ENCODE assay signal across 15 mouse cellular contexts in the genomic region with DNA sequence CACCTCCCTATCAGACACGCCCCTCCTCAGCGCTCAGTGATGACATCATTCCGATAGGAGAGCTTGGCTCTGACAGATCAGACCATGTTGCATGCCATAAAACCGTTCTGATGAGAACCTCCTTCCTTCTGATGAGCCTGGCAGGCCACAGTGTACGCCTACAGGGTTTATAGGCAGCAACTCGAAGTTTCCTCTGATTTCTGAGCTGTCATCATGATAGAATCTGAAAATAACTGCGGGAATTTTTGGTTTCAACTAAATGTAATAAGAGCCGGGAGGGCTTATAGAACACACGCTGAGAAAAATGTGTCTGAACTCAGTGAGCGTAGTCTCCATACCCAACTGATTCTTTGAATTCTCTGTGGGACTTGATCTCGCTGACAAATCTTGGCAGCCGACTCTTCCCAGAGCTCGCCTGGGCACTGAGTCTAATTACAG. TPM values are rescaled to one million over a fixed set of nuclear protein-coding genes. Genes with fewer than 3 reads are reported as not detected.
DNase-seq lines count a peak whose midpoint lies in the region; TF ChIP-seq lines count a peak whose summit lies in the region.
"Had no signal": no experiment of that assay in that cellular context is flagged by ENCODE, and none has a peak within 500 bp of the region (broad histone marks: within the 10 kb centered on the region; RNA-seq: fewer than 3 reads in every experiment).

No protein-coding gene starts in this region.

- no peak overlapping the region for H3K4me3 ChIP-seq in layer of hippocampus, adult 2 months
- H3K4me3 ChIP-seq: liver, embryonic 13.5 days had no signal

- H3K27ac ChIP-seq in layer of hippocampus, adult 2 months = peak overlapping the region; percentile 18; the same call in 1 of the 2 replicates
- H3K27ac ChIP-seq: liver, embryonic 13.5 days had no signal

- DNase-seq in cerebellum, postnatal 25 days = peak; percentile 24 to 27
- no peak for DNase-seq in cerebellum, adult 11 months
- DNase-seq in layer of hippocampus, adult 2 months (ENCODE audit: low spot score in 2 of 2) = no peak
- DNase-seq in layer of hippocampus, postnatal 10 days (ENCODE audit: low spot score in 2 of 2) = no peak
- peak; percentile 41 for DNase-seq in right cerebral cortex, adult 18-20 months
- DNase-seq in right cerebral cortex, postnatal 4 days = no peak
- DNase-seq in adrenal gland, postnatal 4 days (ENCODE audit: low spot score in 2 of 2) = no peak
- DNase-seq in gastrocnemius, adult 18-20 months (ENCODE audit: low spot score) = no peak
- DNase-seq: embryo, embryonic 11 days; gastrocnemius, postnatal 25 days; heart, postnatal 36 days; kidney, adult 8-10 months; kidney, postnatal 4 days; liver, embryonic 13.5 days had no signal

- no peak for TF ChIP-seq CTCF in layer of hippocampus, adult 2 months (conservative IDR thresholded peaks at IDR 0.05)

RNA-seq across cellular contexts. Expression of a gene that starts 20.6 kb away (rescaled TPM):
- total RNA-seq in layer of hippocampus, adult 2 months (2021) = 10 to 100 TPM; 33.4 to 34.5 TPM
- 10 to 100 TPM; 47.8 to 50.1 TPM for total RNA-seq in layer of hippocampus, postnatal 10 days (2021)
- 1 to 10 TPM; 2.4 to 2.6 TPM for total RNA-seq in adrenal gland, postnatal 4 days (2021)
- under 1 TPM; 0.41 to 0.64 TPM for total RNA-seq in gastrocnemius, adult 18-20 months (2021)
- total RNA-seq: megakaryocyte, adult 5-6 weeks had no signal

Comparison
In these comparisons a context has a peak if more than half of its experiments do, and no peak if none do; other contexts are left out.
1. DNase-seq: peak in cerebellum, postnatal 25 days (2 of 2) and right cerebral cortex, adult 18-20 months (single experiment); none in cerebellum, adult 11 months (single experiment), layer of hippocampus, adult 2 months (0 of 2), layer of hippocampus, postnatal 10 days (0 of 2), right cerebral cortex, postnatal 4 days (single experiment), adrenal gland, postnatal 4 days (0 of 2) and gastrocnemius, adult 18-20 months (single experiment).
2. RNA of a gene that starts 20.6 kb away (total RNA-seq): 47.8 to 50.1 TPM in layer of hippocampus, postnatal 10 days and 33.4 to 34.5 TPM in layer of hippocampus, adult 2 months; 2.4 to 2.6 TPM in adrenal gland, postnatal 4 days and 0.41 to 0.64 TPM in gastrocnemius, adult 18-20 months; every median in the first group is over 4 times any median in the second.